Comparison of ENCODE assay signal across 14 mouse cellular contexts in genomic region chr11:73528971-73529370, GRCm38 (mm10). TPM values are rescaled to one million over a fixed set of nuclear protein-coding genes. Genes with fewer than 3 reads are reported as not detected.
"Had no signal": no experiment of that assay in that cellular context is flagged by ENCODE, and none has a peak within 500 bp of the region (broad histone marks: within the 10 kb centered on the region; RNA-seq: fewer than 3 reads in every experiment).

No protein-coding gene starts in this region.

RNA-seq across cellular contexts. Expression of gene Olfr382, which starts 12.0 kb away (rescaled TPM):
- total RNA-seq: neutrophil, adult 5-6 weeks had no signal
- polyA plus RNA-seq: neural tube, embryonic 13.5 days; neural tube, embryonic 14.5 days; neural tube, embryonic 15.5 days; small intestine, adult 2 months; spleen, adult 2 months; stomach, embryonic 14.5 days; stomach, embryonic 15.5 days; stomach, embryonic 16.5 days; stomach, postnatal 0 days; testis, adult 2 months; thymus, adult 2 months; thymus, postnatal 0 days; urinary bladder, adult 2 months had no signal

RNA-seq across cellular contexts. Expression of gene Olfr381, which starts 37.6 kb away (rescaled TPM):
- total RNA-seq: neutrophil, adult 5-6 weeks had no signal
- polyA plus RNA-seq: neural tube, embryonic 13.5 days; neural tube, embryonic 14.5 days; neural tube, embryonic 15.5 days; small intestine, adult 2 months; spleen, adult 2 months; stomach, embryonic 14.5 days; stomach, embryonic 15.5 days; stomach, embryonic 16.5 days; stomach, postnatal 0 days; testis, adult 2 months; thymus, adult 2 months; thymus, postnatal 0 days; urinary bladder, adult 2 months had no signal
